Mouse (Mus musculus): ENCODE results near the gene Sox2.

- TF ChIP-seq POLR2A (IDR thresholded peaks at IDR 0.05; ENCODE audit: control insufficient read depth in 1 of 2, insufficient read depth in 1 of 2, low read depth in 1 of 2, low read length in 2 of 2, poor library complexity in 1 of 2) (no peak), USF1 (IDR thresholded peaks at IDR 0.05; ENCODE audit: low read depth, low read length) (no peak), CTCF (IDR thresholded peaks at IDR 0.05 in 2 of 3, conservative IDR thresholded peaks at IDR 0.05 in 1 of 3; ENCODE audit: control insufficient read depth in 1 of 3, insufficient read depth in 1 of 3, low read depth in 2 of 3, low read length in 3 of 3, poor library complexity in 1 of 3, severe bottlenecking in 1 of 3) (no peak), EP300 (IDR thresholded peaks at IDR 0.05; ENCODE audit: low read depth in 1 of 2, low read length in 2 of 2) (no peak), TCF12 (IDR thresholded peaks at IDR 0.05; ENCODE audit: low read depth, low read length) (no peak), MEF2A (IDR thresholded peaks at IDR 0.05; ENCODE audit: extremely low read depth, insufficient replicate concordance, low read depth, low read length, poor library complexity, severe bottlenecking) (no peak), MYC (IDR thresholded peaks at IDR 0.05; ENCODE audit: low read depth, low read length) (no peak), TBP (IDR thresholded peaks at IDR 0.05; ENCODE audit: low read depth, low read length) (no peak), E2F4 (IDR thresholded peaks at IDR 0.05; ENCODE audit: borderline replicate concordance, low read depth, low read length) (no peak), MXI1 (IDR thresholded peaks at IDR 0.05; ENCODE audit: low read depth, low read length) (no peak), ZKSCAN1 (IDR thresholded peaks at IDR 0.05; ENCODE audit: low read depth, low read length) (no peak)
These were observed 8.3 kb upstream of the Sox2 start for GRCm38 (mm10) chr3:34641756-34642497.

Measured in MEL (cell line).